Mouse (Mus musculus): ENCODE data around the gene Mrpl45. TPM values are rescaled to one million over a fixed set of nuclear protein-coding genes. Genes with fewer than 3 reads are reported as not detected.
"Not testable (repeated sequence)": the region's sequence is repeated elsewhere in the genome, so short reads cannot be mapped to it uniquely, and the experiment has no call there.

Gene Mrpl45
- total RNA-seq (2015; ENCODE audit: low replicate concordance) (13.4 and 15.5 TPM in 2 replicates), total RNA-seq (2017; ENCODE audit: low replicate concordance) (3.6 and 5.9 TPM in 2 replicates)

DNA sequence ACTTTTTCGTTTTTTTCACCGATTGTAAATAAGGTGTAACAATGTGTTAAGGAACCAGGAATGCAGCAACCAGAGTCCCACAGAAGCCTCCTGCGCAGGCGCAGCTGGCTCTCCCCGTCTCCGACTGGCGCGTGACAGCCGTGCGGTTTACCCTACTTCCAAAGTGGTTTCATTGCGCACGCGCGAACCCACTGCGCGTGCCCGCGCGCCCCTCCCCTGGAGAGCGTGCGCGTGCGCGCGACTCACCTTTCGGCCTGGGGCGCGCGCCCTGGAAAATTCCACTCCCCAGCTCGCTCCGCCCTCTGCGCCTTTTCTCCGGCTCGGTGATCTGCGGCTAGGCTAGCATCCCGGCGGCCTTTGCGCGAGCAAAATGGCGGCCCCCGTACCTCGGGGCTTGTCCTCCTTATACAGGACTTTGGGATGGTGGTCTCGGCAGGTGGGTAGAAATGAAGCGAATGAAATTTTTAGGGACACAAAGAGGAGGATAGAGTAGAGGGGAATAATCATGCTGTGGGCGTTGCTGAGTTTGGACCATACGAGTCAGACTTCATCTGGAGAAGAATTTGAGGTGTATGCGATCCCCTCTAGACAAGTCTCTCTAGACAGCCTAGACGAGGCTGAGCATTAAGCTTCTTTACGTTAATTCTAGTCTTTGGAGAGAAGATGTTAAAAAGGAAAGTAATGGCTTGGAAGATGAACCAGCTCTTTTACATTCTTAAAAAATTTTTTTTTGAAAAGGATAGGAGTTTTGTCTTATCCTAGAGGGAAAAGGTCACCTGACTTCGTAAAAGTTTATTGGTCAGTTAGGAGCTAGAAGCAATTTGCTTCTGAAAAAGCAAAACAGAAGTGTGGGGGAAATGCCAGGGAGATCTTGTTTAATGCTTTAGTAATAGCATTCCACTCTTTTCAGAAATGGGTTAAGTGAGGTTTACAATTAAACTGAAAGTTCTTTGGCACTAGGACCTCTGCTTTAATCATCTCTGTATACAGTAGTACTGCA is at the start of gene Mrpl45:
Mrpl45 (plus strand) TSS at position 213 of the 1,000 bp plus-strand sequence.
- ATAC-seq (replicated peaks; ENCODE audit: low FRiP score, poor library complexity, severe bottlenecking): peak; percentile 99

DNA sequence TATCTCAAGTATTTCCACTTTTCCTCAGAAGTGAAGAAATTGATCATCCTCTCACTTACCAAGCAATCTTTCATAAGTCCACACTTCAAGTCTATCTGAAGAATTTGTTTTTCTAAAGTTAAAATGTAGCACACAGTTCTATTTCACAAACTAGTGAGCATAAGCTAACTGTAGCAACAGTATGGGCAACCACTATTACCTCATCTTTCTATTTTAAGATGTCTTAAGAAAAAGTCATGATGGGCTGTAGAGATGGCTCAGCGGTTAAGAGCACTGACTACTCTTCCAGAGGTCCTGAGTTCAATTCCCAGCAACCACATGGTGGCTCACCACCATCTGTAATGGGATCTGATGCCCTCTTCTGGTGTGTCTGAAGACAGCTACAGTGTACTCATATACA is 49.0 kb upstream of the Mrpl45 start:
- not testable (repeated sequence) for ATAC-seq (replicated peaks; ENCODE audit: low FRiP score, poor library complexity, severe bottlenecking)

DNA sequence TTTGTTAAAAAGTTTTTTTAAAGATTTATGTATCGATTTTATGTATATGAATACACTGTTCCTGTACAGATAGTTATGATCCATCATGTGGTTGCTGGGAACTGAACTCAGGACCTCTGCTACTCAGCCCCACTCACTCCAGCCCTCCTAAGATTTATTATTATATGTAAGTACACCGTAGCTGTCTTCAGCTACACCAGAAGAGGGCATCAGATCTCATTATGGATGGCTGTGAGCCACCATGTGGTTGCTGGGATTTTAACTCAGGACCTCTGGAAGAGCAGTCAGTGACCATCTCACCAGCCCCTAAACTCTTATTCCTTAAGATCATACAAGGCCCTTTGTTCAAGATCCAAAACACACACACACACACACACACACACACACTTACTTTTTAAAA is 45.5 kb upstream of the Mrpl45 start:
- not testable (repeated sequence) for ATAC-seq (replicated peaks; ENCODE audit: low FRiP score, poor library complexity, severe bottlenecking)

DNA sequence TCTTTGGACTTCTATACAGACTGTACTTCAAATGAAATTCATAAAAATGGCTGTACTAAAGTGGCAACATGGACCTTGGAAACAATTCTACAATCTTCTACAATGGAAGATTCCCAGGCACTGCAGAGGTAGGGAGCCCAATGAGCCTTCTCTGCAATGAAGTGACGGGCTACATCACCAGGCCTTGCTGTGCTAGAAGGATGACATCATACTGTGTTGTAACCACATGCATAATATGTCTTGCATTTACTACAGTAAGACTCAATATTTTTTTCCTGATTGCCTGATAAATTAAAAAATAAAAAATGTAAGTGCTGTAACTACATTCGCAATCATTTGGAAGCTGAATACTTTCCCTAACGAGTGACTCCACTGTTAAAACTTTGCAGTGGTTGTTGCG is 42.7 kb upstream of the Mrpl45 start:
- ATAC-seq (replicated peaks; ENCODE audit: low FRiP score, poor library complexity, severe bottlenecking): no peak

- no peak for ATAC-seq (replicated peaks; ENCODE audit: low FRiP score, poor library complexity, severe bottlenecking)
These were observed 41.9 kb upstream of the Mrpl45 start for GRCm38 (mm10) chr11:97273613-97274012.

- not testable (repeated sequence) for ATAC-seq (replicated peaks; ENCODE audit: low FRiP score, poor library complexity, severe bottlenecking)
These were observed 40.6 kb upstream of the Mrpl45 start for GRCm38 (mm10) chr11:97274947-97275346.

DNA sequence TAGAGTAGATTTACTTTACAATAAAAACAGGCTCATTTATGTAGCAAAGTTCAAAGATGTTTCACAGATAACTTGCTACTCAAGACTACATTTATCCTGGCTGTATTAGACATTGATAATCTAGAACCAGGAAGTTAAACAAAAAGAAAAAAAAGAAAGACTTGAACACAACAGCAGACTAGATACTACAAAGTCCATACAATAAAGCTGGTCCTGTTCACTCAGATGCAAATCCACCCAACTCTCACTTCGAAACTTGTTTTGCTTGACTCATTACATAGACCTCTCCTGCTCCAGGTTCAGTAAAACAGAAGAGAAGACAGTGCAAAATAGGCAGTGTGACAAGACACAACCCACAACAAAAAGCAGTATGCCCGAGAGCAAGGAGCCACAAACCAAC is 40.2 kb upstream of the Mrpl45 start:
- ATAC-seq (replicated peaks; ENCODE audit: low FRiP score, poor library complexity, severe bottlenecking): no peak

DNA sequence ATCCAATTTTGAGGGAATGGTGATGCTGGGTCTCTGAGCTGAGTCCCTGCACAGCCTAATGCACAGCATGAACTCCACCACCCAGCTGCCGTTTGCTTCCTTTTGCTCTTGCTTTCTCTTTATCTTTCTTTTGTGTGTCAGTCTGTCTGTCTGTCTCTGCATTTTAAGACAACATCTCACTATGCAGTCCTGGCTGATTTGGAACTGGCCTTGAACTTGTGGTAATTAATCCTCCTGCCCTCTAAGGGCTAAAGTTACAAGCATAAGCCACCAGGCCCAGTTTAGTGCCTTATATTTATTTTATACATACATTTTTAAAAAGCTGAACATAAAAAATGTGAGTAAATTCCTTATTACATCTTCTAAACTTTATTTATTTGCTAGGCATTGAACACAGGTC is 39.5 kb upstream of the Mrpl45 start:
- ATAC-seq (replicated peaks; ENCODE audit: low FRiP score, poor library complexity, severe bottlenecking): no peak

DNA sequence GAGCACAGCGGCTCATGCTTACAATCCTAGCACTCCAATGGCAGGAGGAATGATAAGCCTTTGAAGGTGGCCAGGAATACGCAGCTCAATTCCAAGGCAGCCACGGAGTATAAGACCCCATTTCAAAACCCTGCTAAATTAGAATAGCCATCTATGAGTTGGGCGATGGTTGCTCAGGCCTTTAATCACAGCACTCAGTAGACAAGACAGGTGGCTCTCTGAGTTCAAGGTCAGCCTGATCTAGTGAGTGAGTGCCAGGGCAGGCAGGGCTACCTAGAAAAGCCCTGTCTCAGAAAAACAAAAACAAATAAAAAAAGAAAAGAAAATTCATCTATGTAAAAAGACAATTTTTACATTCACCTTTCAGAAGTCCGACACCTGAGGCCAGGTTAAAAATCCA is 38.4 kb upstream of the Mrpl45 start:
- ATAC-seq (replicated peaks; ENCODE audit: low FRiP score, poor library complexity, severe bottlenecking): no peak

- ATAC-seq (replicated peaks; ENCODE audit: low FRiP score, poor library complexity, severe bottlenecking): no peak
These were observed 37.1 kb upstream of the Mrpl45 start for GRCm38 (mm10) chr11:97278456-97278855.

GRCm38 (mm10) chr11:97279040-97279404 is 36.5 kb upstream of the Mrpl45 start:
- ATAC-seq (replicated peaks; ENCODE audit: low FRiP score, poor library complexity, severe bottlenecking): no peak

- ATAC-seq (replicated peaks; ENCODE audit: low FRiP score, poor library complexity, severe bottlenecking): peak; percentile 40
These were observed 35.9 kb upstream of the Mrpl45 start for GRCm38 (mm10) chr11:97279405-97280215.

DNA sequence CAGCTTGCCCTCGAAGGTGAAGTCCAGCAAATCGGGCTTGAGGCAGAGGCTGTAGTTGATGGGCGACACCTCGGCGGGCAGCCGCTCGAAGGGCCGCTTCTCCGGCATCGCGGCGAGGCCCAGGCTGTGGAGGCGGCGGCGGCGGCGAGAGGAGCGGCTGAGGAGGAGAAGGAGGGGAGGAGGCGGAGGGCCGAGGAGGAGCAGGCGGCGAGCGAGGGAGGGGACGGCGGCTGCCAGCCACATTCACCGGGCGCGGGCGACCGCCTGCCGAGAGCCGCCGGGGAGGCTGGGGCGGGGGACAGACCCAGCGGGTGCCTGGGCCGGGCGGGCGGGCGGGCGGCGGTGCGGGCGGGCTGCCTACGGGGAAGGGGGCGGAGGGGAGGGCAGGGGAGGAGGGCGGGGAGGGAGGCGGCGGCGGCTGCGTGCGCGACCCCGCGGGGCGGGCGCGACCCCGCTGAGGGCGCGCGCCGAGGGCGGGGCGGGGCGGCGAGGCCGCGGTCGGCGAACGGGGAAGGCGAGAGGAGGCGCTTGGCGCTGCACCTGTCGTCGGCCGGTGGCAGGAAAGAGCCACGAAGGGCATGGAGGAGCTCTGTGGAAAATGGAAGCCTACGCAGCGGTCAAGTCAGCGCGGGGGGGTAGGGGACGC is 35.2 kb upstream of the Mrpl45 start, which contains the start of gene Npepps:
Npepps (minus strand) TSS at position 423 of the 646 bp plus-strand sequence.
- peak; percentile 88 for ATAC-seq (replicated peaks; ENCODE audit: low FRiP score, poor library complexity, severe bottlenecking)

GRCm38 (mm10) chr11:97282179-97282578 is 33.3 kb upstream of the Mrpl45 start:
- ATAC-seq (replicated peaks; ENCODE audit: low FRiP score, poor library complexity, severe bottlenecking): no peak

DNA sequence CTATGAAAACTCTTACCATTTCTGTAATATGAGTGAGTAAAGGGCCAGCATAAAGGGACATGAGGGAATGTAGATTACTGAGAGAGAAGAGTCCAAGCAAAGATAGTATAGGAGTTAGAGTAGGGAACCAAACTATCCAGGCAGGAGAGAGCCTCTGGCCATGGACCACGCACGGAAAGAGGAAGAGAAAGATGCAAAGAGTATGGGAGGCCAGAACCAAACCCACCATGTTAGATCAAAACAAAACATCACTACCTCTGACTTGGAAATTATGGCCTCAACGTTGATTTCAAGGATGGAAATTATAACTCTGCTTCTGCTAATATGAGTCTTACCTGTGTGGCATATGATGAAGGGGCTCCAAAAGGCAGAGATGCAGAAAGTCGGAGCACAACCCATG is 30.7 kb upstream of the Mrpl45 start:
- ATAC-seq (replicated peaks; ENCODE audit: low FRiP score, poor library complexity, severe bottlenecking): no peak

- no peak for ATAC-seq (replicated peaks; ENCODE audit: low FRiP score, poor library complexity, severe bottlenecking)
These were observed 29.4 kb upstream of the Mrpl45 start for GRCm38 (mm10) chr11:97285852-97286775.

GRCm38 (mm10) chr11:97286973-97287372 is 28.5 kb upstream of the Mrpl45 start:
- ATAC-seq (replicated peaks; ENCODE audit: low FRiP score, poor library complexity, severe bottlenecking): no peak

- no peak for ATAC-seq (replicated peaks; ENCODE audit: low FRiP score, poor library complexity, severe bottlenecking)
These were observed 27.9 kb upstream of the Mrpl45 start for GRCm38 (mm10) chr11:97287643-97288042.

Measured in erythroid progenitor cell, adult 5-6 weeks (primary cell).